Comparison of ENCODE assay signal across 8 mouse cellular contexts in the genomic region with DNA sequence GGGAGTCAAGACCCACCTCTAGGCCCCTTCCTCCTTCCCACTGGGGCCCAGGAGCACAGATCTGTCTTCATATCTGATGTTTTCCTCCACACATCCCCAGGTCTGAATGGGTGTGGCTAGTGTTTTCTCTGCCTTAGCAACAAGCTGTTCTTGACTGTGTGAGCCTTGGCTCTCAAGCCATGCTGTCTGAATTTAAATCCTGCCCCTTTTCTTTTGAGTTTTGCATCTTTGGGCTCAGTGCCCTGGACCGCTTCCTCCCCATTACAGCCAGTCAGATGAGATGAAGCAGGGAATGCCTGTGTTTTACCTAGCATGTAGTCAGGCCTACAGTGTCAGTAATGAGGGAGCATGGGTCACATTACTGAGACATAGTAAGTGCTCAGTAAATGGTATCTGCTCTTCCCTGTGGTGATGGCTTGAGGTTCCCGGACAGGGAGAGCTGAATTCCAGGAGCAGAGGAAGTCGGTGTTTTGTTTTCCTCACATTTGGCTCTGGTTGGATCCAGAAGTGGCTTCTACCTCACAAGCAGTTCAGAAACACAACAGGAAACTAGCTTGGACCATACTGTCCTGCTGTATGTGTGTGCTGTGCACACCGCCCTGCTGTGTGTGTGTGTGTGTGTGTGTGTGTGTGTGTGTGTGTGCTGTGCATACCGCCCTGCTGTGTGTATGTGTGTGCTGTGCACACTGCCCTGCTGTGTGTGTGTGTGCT. TPM values are rescaled to one million over a fixed set of nuclear protein-coding genes. Genes with fewer than 3 reads are reported as not detected.
DNase-seq lines count a peak whose midpoint lies in the region; ATAC-seq lines count a peak whose summit lies in the region.

No protein-coding gene starts in this region.

- no peak overlapping the region for H3K4me2 ChIP-seq in kidney, embryonic 16.5 days (replicated peaks; ENCODE audit: low read depth, low read length)
- no peak overlapping the region for H3K4me2 ChIP-seq in heart, embryonic 16.5 days (ENCODE audit: low read depth, low read length)

- no peak overlapping the region for H3K9ac ChIP-seq in kidney, embryonic 16.5 days (replicated peaks; ENCODE audit: low read length)
- H3K9ac ChIP-seq in heart, embryonic 16.5 days (ENCODE audit: low read length): no peak overlapping the region

- 65% methylated on average over 5 of the region's 5 CpGs for WGBS in kidney, embryonic 16.5 days
- 59% methylated on average over 5 of the region's 5 CpGs for WGBS in heart, embryonic 16.5 days

- peaks cover 58% of the 10 kb centered on the region for H3K4me1 ChIP-seq in kidney, embryonic 16.5 days (ENCODE audit: insufficient read depth, low read length)
- peaks cover 61% of the 10 kb centered on the region for H3K4me1 ChIP-seq in heart, embryonic 16.5 days (ENCODE audit: control insufficient read depth, insufficient read depth, low read length)

- intact Hi-C loops in left cerebral cortex, postnatal 14 days (cut with DNase I): no loop called here

- DNase-seq in kidney, adult 18-20 months: no peak
- peak; percentile 57 for DNase-seq in NIH3T3 (ENCODE audit: low read depth)
- DNase-seq in right cerebral cortex, adult 18-20 months: no peak
- no peak for DNase-seq in ovary, postnatal 14 days (ENCODE audit: low spot score)
- DNase-seq in left cerebral cortex, postnatal 14 days (ENCODE audit: low spot score in 2 of 2): no peak

- H3K27ac ChIP-seq in kidney, embryonic 16.5 days (ENCODE audit: low read length): peak overlapping the region; percentile 41
- peak overlapping the region; percentile 72 for H3K27ac ChIP-seq in heart, embryonic 16.5 days (ENCODE audit: low read length)

- H3K4me3 ChIP-seq in kidney, embryonic 16.5 days (ENCODE audit: low read length): no peak overlapping the region
- H3K4me3 ChIP-seq in heart, embryonic 16.5 days (ENCODE audit: low read length): no peak overlapping the region

- no peaks in the 10 kb centered on the region for H3K27me3 ChIP-seq in kidney, embryonic 16.5 days (ENCODE audit: insufficient read depth, low read length)
- no peaks in the 10 kb centered on the region for H3K27me3 ChIP-seq in heart, embryonic 16.5 days (ENCODE audit: control insufficient read depth, insufficient read depth, low read length)

- ATAC-seq in kidney, embryonic 16.5 days (ENCODE audit: low FRiP score, low TSS enrichment): no peak
- no peak for ATAC-seq in heart, embryonic 16.5 days (replicated peaks; ENCODE audit: extremely low read depth, insufficient read depth, low FRiP score)
- ATAC-seq in megakaryocyte-erythroid progenitor cell, adult 5-6 weeks (replicated peaks; ENCODE audit: low FRiP score, low TSS enrichment, poor library complexity, severe bottlenecking): peak; percentile 37; the same call in 1 of the 2 replicates

- H3K36me3 ChIP-seq in kidney, embryonic 16.5 days (ENCODE audit: insufficient read depth, low read length): no peaks in the 10 kb centered on the region
- H3K36me3 ChIP-seq in heart, embryonic 16.5 days (ENCODE audit: control insufficient read depth, insufficient read depth): no peaks in the 10 kb centered on the region

- H3K9me3 ChIP-seq in kidney, embryonic 16.5 days (ENCODE audit: low read length): no peaks in the 10 kb centered on the region
- no peaks in the 10 kb centered on the region for H3K9me3 ChIP-seq in heart, embryonic 16.5 days (replicated peaks; ENCODE audit: control insufficient read depth, low read length)

RNA-seq across cellular contexts. Expression of a gene that starts 16.6 kb away (rescaled TPM):
- polyA plus RNA-seq in kidney, embryonic 16.5 days (2015; fragmentation: Nextera tagmentation; extraction: Ambion mirVana): 405 and 415 TPM in 2 replicates
- 382 and 385 TPM in 2 replicates for polyA plus RNA-seq in heart, embryonic 16.5 days (2015; fragmentation: Nextera tagmentation; extraction: Ambion mirVana)
- 216 and 230 TPM in 2 replicates for total RNA-seq in megakaryocyte-erythroid progenitor cell, adult 5-6 weeks (2014; fragmentation: Nextera tagmentation)
- total RNA-seq in megakaryocyte-erythroid progenitor cell, adult 5-6 weeks (2017): 90.1 and 113 TPM in 2 replicates
- total RNA-seq in left cerebral cortex, postnatal 14 days (2021): 100 to 1,000 TPM; 394 to 398 TPM
